Mouse (Mus musculus) neutrophil, adult 65 days (primary cell): Measurements from ENCODE around the gene Olfr610. TPM values are rescaled to one million over a fixed set of nuclear protein-coding genes. Genes with fewer than 3 reads are reported as not detected.

Source experiments
- total RNA-seq: library from RNA; stranded (reverse); gene quantifications from 2 replicates; pipeline ENCODE4 v1.2.4, GENCODE M21; 2023

Olfr610 gene
- not detected in 2 replicates for total RNA-seq

DNA sequence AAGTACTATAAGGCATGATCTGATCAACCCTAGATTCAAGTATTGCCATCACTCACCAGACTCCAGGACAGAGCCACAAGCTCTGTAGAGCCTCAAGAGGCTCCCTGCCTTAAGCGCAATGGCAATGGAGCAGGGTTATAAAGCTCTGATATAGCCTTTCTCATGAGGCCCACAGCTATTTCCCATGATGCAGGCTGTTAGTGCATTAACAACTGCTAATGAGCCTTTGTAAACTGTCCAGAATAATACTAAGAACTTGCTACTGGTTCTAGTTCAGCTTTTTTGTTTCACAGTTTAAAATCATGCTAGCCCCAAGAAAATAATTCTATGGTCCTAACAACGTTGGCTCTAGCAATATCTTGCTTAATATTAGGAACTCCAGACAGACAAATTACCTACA is at the start of gene Olfr610:
Gene Olfr610 (minus strand): TSS at position 101 of the 400 bp plus-strand sequence.

DNA sequence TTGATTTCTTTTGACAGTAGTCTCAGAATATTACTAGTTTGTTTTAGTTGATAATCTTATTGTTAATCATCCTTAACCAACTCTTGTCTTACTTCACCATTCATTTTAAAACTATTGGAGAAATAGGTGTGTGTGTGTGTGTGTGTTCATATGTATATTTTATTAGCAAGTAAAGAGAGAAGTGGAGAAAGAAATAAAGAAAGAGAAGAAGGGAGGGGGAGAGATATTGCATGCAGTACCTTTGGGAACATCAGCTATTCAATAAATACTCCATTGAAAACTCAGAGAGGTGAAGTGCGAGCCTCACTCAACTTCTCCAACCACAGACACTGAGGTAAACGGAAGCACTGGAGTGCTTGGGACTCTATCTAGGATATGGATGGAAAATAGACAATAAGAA is 43.9 kb upstream of the Olfr610 start, which contains the start of gene Olfr615:
Gene Olfr615 (plus strand): TSS at position 301 of the 400 bp plus-strand sequence.

DNA sequence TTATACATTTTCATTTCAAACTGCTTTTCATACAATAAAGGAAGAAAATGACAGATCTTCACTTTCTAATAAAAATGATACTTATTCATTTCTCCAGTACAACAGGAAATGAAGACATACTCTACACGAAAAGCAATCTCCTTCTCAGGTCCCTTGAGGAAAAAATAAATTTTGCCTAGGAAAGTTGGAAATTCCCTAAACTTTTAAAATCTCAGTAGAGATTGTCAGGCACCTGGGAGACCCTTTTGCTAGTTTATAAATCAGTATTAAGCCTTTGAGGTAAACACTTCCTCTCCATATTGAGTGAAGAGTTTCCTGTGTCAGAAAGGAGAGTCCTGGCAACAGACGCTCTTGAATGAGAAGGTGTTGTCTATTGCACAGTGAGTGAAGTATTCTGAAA is 35.9 kb upstream of the Olfr610 start, which contains the start of gene Olfr613:
Gene Olfr613 (plus strand): TSS at position 301 of the 400 bp plus-strand sequence.

GRCm38 (mm10) chr7:103542617-103543016 is 30.7 kb upstream of the Olfr610 start, which contains the start of gene Olfr612:
TSS of gene Olfr612 (minus strand) at chr7:103542717.

GRCm38 (mm10) chr7:103520746-103521145 is 8.8 kb upstream of the Olfr610 start, which contains the start of gene Olfr611:
TSS of gene Olfr611 (minus strand) at chr7:103520846.

DNA sequence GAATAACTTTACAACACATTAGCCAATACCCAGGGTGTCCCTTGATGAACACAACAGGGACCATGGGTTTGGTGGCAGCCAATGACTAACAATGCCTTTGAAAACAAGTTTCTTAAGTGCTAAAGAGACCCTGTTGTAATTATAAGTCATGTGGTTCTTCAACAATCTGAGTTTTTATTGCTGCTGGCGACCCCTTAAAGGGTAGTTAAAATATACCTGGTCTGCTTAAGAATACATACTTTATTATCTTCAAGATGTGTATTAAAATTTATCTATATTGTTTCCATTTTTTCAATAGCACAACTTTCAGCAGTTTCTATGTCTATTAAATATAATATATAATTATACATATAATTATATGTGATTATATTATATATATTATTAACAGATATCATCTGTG is 14.0 kb downstream of the Olfr610 start, which contains the start of gene Olfr609:
Gene Olfr609 (minus strand): TSS at position 101 of the 400 bp plus-strand sequence.

DNA sequence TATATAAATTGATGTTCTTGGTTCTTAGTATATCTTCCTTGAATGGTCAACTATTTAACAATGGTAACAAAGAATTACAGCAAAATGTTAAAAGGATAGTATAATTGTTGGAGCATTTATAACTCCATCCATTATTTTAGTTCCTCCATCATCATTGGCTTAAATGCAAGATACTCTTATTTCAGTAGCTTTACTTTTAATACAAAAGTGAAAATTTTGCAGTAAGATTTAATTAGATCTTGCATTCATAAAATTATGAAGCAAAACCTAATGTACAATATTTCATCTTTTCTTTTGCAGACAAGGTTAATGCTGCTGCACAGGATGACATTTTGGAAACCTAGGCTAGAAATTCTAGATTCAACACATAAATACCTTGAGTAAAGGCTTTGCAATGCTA is 42.3 kb downstream of the Olfr610 start, which contains the start of gene Olfr608:
Gene Olfr608 (plus strand): TSS at position 301 of the 400 bp plus-strand sequence.

Other genes with a start within 250 kb of the Olfr610 start
- gene Olfr596, start 206.5 kb downstream of the Olfr610 start, total RNA-seq = not detected in 2 replicates
- not detected in 2 replicates for gene Olfr597, start 195.8 kb downstream of the Olfr610 start, total RNA-seq
- not detected in 2 replicates for gene Olfr598, start 188.6 kb downstream of the Olfr610 start, total RNA-seq
- gene Olfr599, start 176.2 kb downstream of the Olfr610 start, total RNA-seq = not detected in 2 replicates
- not detected in 2 replicates for gene Olfr600, start 162.5 kb downstream of the Olfr610 start, total RNA-seq
- not detected in 2 replicates for gene Olfr601, start 149.5 kb downstream of the Olfr610 start, total RNA-seq
- not detected in 2 replicates for gene Olfr603, start 125.9 kb downstream of the Olfr610 start, total RNA-seq
- not detected in 2 replicates for gene Usp17lc, start 97.0 kb downstream of the Olfr610 start, total RNA-seq
- not detected in 2 replicates for gene Olfr605, start 66.7 kb downstream of the Olfr610 start, total RNA-seq
- not detected in 2 replicates for gene Olfr606, start 63.1 kb downstream of the Olfr610 start, total RNA-seq
- gene Olfr607, start 48.0 kb downstream of the Olfr610 start, total RNA-seq = not detected in 2 replicates
- gene Olfr608, start 42.2 kb downstream of the Olfr610 start, total RNA-seq = not detected in 2 replicates
- not detected in 2 replicates for gene Olfr609, start 14.1 kb downstream of the Olfr610 start, total RNA-seq
- gene Olfr611, start 8.7 kb upstream of the Olfr610 start, total RNA-seq = not detected in 2 replicates
- gene Olfr612, start 30.6 kb upstream of the Olfr610 start, total RNA-seq = not detected in 2 replicates
- gene Olfr613, start 36.0 kb upstream of the Olfr610 start, total RNA-seq = not detected in 2 replicates
- gene Olfr615, start 44.0 kb upstream of the Olfr610 start, total RNA-seq = not detected in 2 replicates
- gene Olfr616, start 57.0 kb upstream of the Olfr610 start, total RNA-seq = not detected in 2 replicates
- not detected in 2 replicates for gene Olfr617, start 60.9 kb upstream of the Olfr610 start, total RNA-seq
- gene Olfr618, start 78.0 kb upstream of the Olfr610 start, total RNA-seq = not detected in 2 replicates
- gene Olfr619, start 88.5 kb upstream of the Olfr610 start, total RNA-seq = not detected in 2 replicates
- not detected in 2 replicates for gene Olfr620, start 100.4 kb upstream of the Olfr610 start, total RNA-seq
- gene Olfr622, start 130.6 kb upstream of the Olfr610 start, total RNA-seq = not detected in 2 replicates
- gene Olfr623, start 151.6 kb upstream of the Olfr610 start, total RNA-seq = not detected in 2 replicates
- gene Olfr624, start 159.1 kb upstream of the Olfr610 start, total RNA-seq = not detected in 2 replicates
- gene Olfr625-ps1, start 170.6 kb upstream of the Olfr610 start, total RNA-seq = not detected in 2 replicates
- gene Olfr243, start 202.5 kb upstream of the Olfr610 start, total RNA-seq = not detected in 2 replicates
- gene Olfr628, start 218.3 kb upstream of the Olfr610 start, total RNA-seq = not detected in 2 replicates
- not detected in 2 replicates for gene Olfr629, start 232.8 kb upstream of the Olfr610 start, total RNA-seq
- gene Olfr630, start 245.2 kb upstream of the Olfr610 start, total RNA-seq = not detected in 2 replicates